Mouse (Mus musculus) left cerebral cortex, postnatal 14 days (tissue): ENCODE data around the gene Mettl14. TPM values are rescaled to one million over a fixed set of nuclear protein-coding genes. Genes with fewer than 3 reads are reported as not detected.

ENCODE experiments used
- DNase-seq, 2 experiments: peaks; one replicate each; pipeline ENCODE4 v3.0.0; 2021 to 2022; ENCODE audit warnings: low spot score in 2 of 2, mixed read lengths in 1 of 2
- intact Hi-C: fragments of 180-260 bp; cut with DNase I; formaldehyde crosslinking; loops from one replicate; pipeline ENCODE4 v1.15.1; 2025
- total RNA-seq, 2 experiments: library from RNA; stranded (reverse); gene quantifications; 2 replicates each; pipeline ENCODE4 v1.2.3; 2021

Mettl14 gene
- total RNA-seq, 2 experiments from 2014 or later, result 10.0 to 12.2 TPM

- DNase-seq, result no peak
- intact Hi-C loops, result no loop called here
These were observed 53.4 kb downstream of the Mettl14 start for GRCm38 (mm10) chr3:123332330-123333054.

- intact Hi-C loops, result no loop called here
- DNase-seq, result no peak
These were observed 55.7 kb downstream of the Mettl14 start for GRCm38 (mm10) chr3:123330221-123330620.

GRCm38 (mm10) chr3:123329251-123329650 is 56.7 kb downstream of the Mettl14 start:
- intact Hi-C loops, result no loop called here
- no peak for DNase-seq

- no peak for DNase-seq
- intact Hi-C loops, result no loop called here
These were observed 61.6 kb downstream of the Mettl14 start for GRCm38 (mm10) chr3:123324326-123324725.

GRCm38 (mm10) chr3:123322147-123322546 is 63.8 kb downstream of the Mettl14 start:
- intact Hi-C loops, result loop anchor here (1.0 to 2.0 kb wide), 3 partner anchors 88 to 161 kb away; no protein-coding TSS in a partner anchor
- peak; percentile 58 to 63 for DNase-seq

GRCm38 (mm10) chr3:123321612-123322011 is 64.3 kb downstream of the Mettl14 start:
- no peak for DNase-seq

GRCm38 (mm10) chr3:123320341-123320740 is 65.6 kb downstream of the Mettl14 start:
- intact Hi-C loops, result no loop called here
- no peak for DNase-seq

More at GRCm38 (mm10) chr3:123321612-123322011, 64.3 kb downstream of the Mettl14 start:
- intact Hi-C loops, result loop anchor here (1.0 to 2.0 kb wide), 3 partner anchors 87 to 161 kb away; no protein-coding TSS in a partner anchor

Other genes with a start within 250 kb of the Mettl14 start
- gene Synpo2, start 150.0 kb downstream of the Mettl14 start, total RNA-seq, result 1 to 10 TPM; 1.8 to 3.0 TPM
- gene Sec24d, start 118.7 kb downstream of the Mettl14 start, total RNA-seq, result 10 to 100 TPM; 12.6 to 16.4 TPM
- 10 to 100 TPM; 19.2 to 19.9 TPM for gene Prss12, start 60.8 kb upstream of the Mettl14 start, total RNA-seq